Mouse (Mus musculus): Measurements from ENCODE around the gene Lhx4. TPM values are rescaled to one million over a fixed set of nuclear protein-coding genes. Genes with fewer than 3 reads are reported as not detected.

Lhx4 gene
- polyA plus RNA-seq, 1 experiment: 0.01 TPM

DNA sequence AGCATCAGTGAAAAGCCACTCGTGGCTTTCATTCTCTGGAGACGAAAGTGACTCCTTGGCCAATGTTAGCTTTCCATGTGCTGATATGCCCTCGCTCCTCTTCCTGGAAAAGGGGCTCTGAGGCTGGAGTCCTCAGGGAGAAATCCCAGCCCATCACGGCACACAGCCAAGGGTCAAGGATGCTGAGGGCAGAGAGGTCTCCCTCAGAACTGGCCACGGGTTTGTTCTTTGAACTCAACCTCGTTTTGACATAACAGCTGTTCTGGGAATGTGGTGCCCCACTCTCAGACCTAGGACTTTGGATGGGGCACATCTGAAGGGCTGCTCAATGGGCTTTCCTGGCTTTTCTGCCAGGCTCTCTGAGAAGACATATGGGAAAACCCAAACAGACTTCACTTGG, 43.4 kb upstream of the Lhx4 start:
- Histone ChIP-seq H3K36me3 (ENCODE audit: control insufficient read depth, insufficient read depth) (peaks cover 23% of the 10 kb centered on the region), H3K4me3 (no peak overlapping the region), H3K79me2 (ENCODE audit: control insufficient read depth, insufficient read depth) (no peaks in the 10 kb centered on the region), H3ac (ENCODE audit: control insufficient read depth, insufficient read length) (no peak overlapping the region), H3K27me3 (ENCODE audit: control insufficient read depth, insufficient read depth, insufficient read length) (no peaks in the 10 kb centered on the region), H3K4me2 (ENCODE audit: low read depth) (no peak overlapping the region)
- TF ChIP-seq CEBPB (IDR thresholded peaks at IDR 0.05; ENCODE audit: insufficient read depth, poor library complexity, severe bottlenecking) (no peak), POLR2AphosphoS2 (IDR thresholded peaks at IDR 0.05; ENCODE audit: insufficient read length, low read depth) (no peak), POLR2A (IDR thresholded peaks at IDR 0.05; ENCODE audit: insufficient read length, low read depth) (no peak), USF1 (IDR thresholded peaks at IDR 0.05; ENCODE audit: low read depth) (no peak), TCF3 (IDR thresholded peaks at IDR 0.05; ENCODE audit: insufficient read length, low read depth) (no peak), MAX (IDR thresholded peaks at IDR 0.05; ENCODE audit: low read depth) (no peak), MYOD1 (IDR thresholded peaks at IDR 0.05; ENCODE audit: control insufficient read depth in 1 of 3, insufficient read length in 2 of 3, low read depth in 2 of 3) (no peak), MYOG (IDR thresholded peaks at IDR 0.05; ENCODE audit: control insufficient read depth in 1 of 3, insufficient read depth in 1 of 3, insufficient read length in 2 of 3, low read depth in 2 of 3) (no peak), SRF (IDR thresholded peaks at IDR 0.05; ENCODE audit: control insufficient read depth, insufficient read length, low read depth) (no peak), E2F4 (IDR thresholded peaks at IDR 0.05; ENCODE audit: insufficient read depth) (no peak)

DNA sequence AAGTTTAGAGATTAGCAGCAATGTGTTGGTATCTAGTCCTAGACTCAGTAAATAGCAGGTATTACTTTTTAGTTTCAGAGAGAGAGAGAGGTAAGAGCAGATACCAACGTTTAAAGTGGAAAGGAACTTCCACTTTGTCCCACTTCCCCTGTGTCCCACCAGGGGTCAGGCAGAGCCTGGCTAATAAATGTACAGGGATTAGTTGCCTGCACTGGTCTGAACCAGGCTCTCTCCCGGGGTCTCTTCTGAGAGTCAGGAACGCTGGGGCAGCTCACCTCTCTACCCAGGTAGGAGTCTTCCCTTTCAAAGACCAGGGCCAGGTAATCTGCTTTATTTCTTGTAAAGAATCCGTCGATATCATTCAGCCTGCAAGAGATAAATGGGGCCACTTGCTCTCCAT, 40.4 kb upstream of the Lhx4 start:
- no peak overlapping the region for H3ac ChIP-seq (ENCODE audit: control insufficient read depth, insufficient read length)
- no peak overlapping the region for H3K4me3 ChIP-seq
- H3K36me3 ChIP-seq (ENCODE audit: control insufficient read depth, insufficient read depth): peaks cover 20% of the 10 kb centered on the region
- no peak for TF ChIP-seq TCF3 (IDR thresholded peaks at IDR 0.05; ENCODE audit: insufficient read length, low read depth)
- TF ChIP-seq USF1 (IDR thresholded peaks at IDR 0.05; ENCODE audit: low read depth): no peak
- TF ChIP-seq TCF12 (IDR thresholded peaks at IDR 0.05; ENCODE audit: insufficient read depth, poor library complexity, severe bottlenecking): no peak
- TF ChIP-seq CEBPB (IDR thresholded peaks at IDR 0.05; ENCODE audit: insufficient read depth, poor library complexity, severe bottlenecking): no peak
- TF ChIP-seq MAX (IDR thresholded peaks at IDR 0.05; ENCODE audit: low read depth): no peak
- no peaks in the 10 kb centered on the region for H3K27me3 ChIP-seq (ENCODE audit: control insufficient read depth, insufficient read depth, insufficient read length)
- H3K79me2 ChIP-seq (ENCODE audit: control insufficient read depth, insufficient read depth): no peaks in the 10 kb centered on the region
- H3K4me2 ChIP-seq (ENCODE audit: low read depth): no peak overlapping the region

DNA sequence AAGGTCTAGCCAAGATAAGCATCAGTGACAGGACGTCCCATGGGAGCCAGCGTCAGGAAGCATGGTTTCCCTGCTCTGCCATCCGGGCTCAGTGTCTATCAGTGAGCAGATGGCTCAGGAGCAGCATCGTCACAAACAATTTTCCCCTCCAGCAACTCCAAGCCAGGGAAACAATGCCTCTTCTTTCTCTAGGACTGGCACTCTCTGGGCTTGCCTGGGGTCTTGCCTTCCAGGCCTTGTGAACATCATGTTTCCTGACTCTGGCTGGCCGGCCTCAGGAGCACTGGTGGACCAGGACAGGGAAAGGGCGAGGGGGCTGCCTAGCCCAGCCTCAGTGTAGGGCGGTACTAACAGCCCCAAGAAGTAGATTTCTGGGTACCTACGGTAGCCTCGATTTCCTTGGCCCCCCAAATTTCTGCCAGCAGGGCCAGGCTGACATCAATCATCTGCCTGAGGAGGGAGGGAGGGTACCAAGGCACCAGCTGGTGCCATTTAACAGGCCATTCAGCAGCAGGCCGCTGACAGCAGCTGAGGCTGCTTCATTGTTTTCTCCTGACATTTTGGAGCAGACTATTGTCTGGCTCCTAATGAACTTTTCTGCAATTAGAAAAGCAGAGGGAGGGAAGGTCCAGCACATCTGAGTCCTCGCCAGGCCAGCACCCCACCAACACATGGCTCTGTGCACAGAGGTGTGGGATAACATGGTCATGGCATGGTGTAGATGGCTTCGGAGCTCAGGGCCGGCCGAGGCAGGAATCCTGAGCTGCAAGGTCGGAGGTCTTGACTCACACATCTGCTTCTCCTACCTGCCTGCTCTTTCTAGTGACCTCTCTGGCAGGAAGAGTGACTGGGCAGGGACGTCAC, 38.9 kb upstream of the Lhx4 start:
- Histone ChIP-seq H3K79me2 (ENCODE audit: control insufficient read depth, insufficient read depth) (no peaks in the 10 kb centered on the region), H3K36me3 (ENCODE audit: control insufficient read depth, insufficient read depth) (peaks cover 20% of the 10 kb centered on the region), H3K4me3 (no peak overlapping the region), H3K4me2 (ENCODE audit: low read depth) (no peak overlapping the region), H3ac (ENCODE audit: control insufficient read depth, insufficient read length) (no peak overlapping the region), H3K27me3 (ENCODE audit: control insufficient read depth, insufficient read depth, insufficient read length) (no peaks in the 10 kb centered on the region)
- no peak for TF ChIP-seq MYOG (IDR thresholded peaks at IDR 0.05; ENCODE audit: control insufficient read depth in 1 of 3, insufficient read depth in 1 of 3, insufficient read length in 2 of 3, low read depth in 2 of 3)
- TF ChIP-seq REST (IDR thresholded peaks at IDR 0.05; ENCODE audit: insufficient read depth, insufficient read length): no peak

DNA sequence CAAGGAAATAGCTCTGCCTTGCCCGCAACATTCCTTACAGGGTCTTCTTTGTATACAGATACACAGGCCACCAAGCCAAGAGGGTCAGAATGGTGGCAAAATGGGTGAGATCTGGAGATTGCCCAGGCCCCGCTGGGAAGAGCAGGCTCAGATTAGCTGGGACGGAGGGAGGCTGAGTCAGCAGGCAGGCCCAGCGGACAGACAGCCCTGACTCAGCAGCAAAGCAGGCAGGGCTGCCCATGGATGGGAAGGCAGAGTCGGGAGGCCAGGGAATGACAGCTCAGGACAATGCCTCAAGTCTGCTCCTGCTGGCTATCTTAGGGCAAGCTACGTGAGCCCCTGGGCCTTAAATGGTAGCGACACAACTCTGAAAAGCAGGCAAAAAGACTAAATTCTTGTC, 34.4 kb upstream of the Lhx4 start:
- Histone ChIP-seq H3K4me3 (no peak overlapping the region), H3K27me3 (ENCODE audit: control insufficient read depth, insufficient read depth, insufficient read length) (no peaks in the 10 kb centered on the region), H3ac (ENCODE audit: control insufficient read depth, insufficient read length) (no peak overlapping the region), H3K36me3 (ENCODE audit: control insufficient read depth, insufficient read depth) (peaks cover 11% of the 10 kb centered on the region), H3K79me2 (ENCODE audit: control insufficient read depth, insufficient read depth) (no peaks in the 10 kb centered on the region), H3K4me2 (ENCODE audit: low read depth) (no peak overlapping the region)
- no peak for TF ChIP-seq E2F4 (IDR thresholded peaks at IDR 0.05; ENCODE audit: insufficient read depth)
- TF ChIP-seq CEBPB (IDR thresholded peaks at IDR 0.05; ENCODE audit: insufficient read depth, poor library complexity, severe bottlenecking): no peak
- no peak for TF ChIP-seq POLR2A (IDR thresholded peaks at IDR 0.05; ENCODE audit: insufficient read length, low read depth)
- TF ChIP-seq USF1 (IDR thresholded peaks at IDR 0.05; ENCODE audit: low read depth): no peak
- no peak for TF ChIP-seq MYOG (IDR thresholded peaks at IDR 0.05; ENCODE audit: control insufficient read depth in 1 of 3, insufficient read depth in 1 of 3, insufficient read length in 2 of 3, low read depth in 2 of 3)
- TF ChIP-seq TCF12 (IDR thresholded peaks at IDR 0.05; ENCODE audit: insufficient read depth, poor library complexity, severe bottlenecking): no peak

DNA sequence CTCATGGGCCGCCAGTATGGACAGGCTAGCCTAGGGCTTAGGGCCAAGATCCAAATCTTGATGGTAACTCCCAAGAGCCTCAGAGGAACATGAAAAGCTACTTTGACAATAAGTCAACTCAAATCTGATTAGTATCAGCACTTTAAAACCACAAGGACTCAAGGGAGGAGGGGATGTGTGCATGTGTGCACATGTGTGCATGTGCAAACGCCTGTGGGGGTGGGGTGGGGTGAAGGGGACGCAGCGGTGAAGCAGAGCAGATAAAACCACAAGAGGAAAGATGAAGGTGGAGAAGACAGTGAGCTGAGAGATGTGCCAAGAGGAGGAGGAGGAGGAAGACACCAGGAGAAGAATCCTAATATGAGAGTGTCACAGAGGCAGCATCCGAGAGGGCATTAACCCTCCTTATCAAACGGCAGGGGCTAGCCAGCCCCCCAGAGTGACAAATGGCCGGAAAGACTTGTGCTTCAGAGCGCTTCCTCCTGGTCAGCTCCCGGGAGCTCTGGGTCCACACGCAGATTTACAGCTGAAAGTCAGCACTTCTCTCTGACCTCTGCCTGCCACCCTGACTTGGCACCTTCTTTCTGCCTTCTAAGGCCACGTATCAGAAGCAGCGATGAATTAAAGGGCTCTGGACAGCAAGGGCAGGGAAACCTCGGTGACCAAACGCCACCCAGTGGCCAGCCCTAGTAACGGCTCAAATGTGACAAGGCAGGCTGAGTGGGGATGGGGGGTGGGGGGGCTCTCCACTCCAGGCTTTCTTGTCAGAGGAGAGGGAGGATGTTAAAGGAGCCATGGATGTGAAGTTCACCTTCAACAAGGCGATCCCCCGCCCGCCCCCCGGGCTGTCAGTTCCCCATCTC, 33.1 kb upstream of the Lhx4 start:
- Histone ChIP-seq H3K4me2 (ENCODE audit: low read depth) (no peak overlapping the region), H3K36me3 (ENCODE audit: control insufficient read depth, insufficient read depth) (peaks cover 11% of the 10 kb centered on the region)
- TF ChIP-seq POLR2A (IDR thresholded peaks at IDR 0.05; ENCODE audit: insufficient read length, low read depth) (no peak), MYOG (IDR thresholded peaks at IDR 0.05; ENCODE audit: control insufficient read depth in 1 of 3, insufficient read depth in 1 of 3, insufficient read length in 2 of 3, low read depth in 2 of 3) (no peak)

More for the DNA sequence above, 33.1 kb upstream of the Lhx4 start:
- no peak overlapping the region for H3ac ChIP-seq (ENCODE audit: control insufficient read depth, insufficient read length)
- no peaks in the 10 kb centered on the region for H3K27me3 ChIP-seq (ENCODE audit: control insufficient read depth, insufficient read depth, insufficient read length)
- no peak overlapping the region for H3K4me3 ChIP-seq
- no peaks in the 10 kb centered on the region for H3K79me2 ChIP-seq (ENCODE audit: control insufficient read depth, insufficient read depth)
